8 mouse cellular contexts compared by ENCODE assay signal in genomic region chr11:107994487-107994886, GRCm38 (mm10).
A peak's percentile ranks its signal among the peaks of the same experiment; 100 is the strongest.
DNase-seq lines count a peak whose midpoint lies in the region; ATAC-seq and TF ChIP-seq lines count a peak whose summit lies in the region.

No protein-coding gene starts in this region.

- 47% methylated on average over 6 of the region's 6 CpGs for WGBS in hindbrain, embryonic 14.5 days
- 47% methylated on average over 6 of the region's 6 CpGs for WGBS in hindbrain, embryonic 12.5 days
- WGBS in midbrain, postnatal 0 days, result 42% methylated on average over 6 of the region's 6 CpGs

- no peaks in the 10 kb centered on the region for H3K27me3 ChIP-seq in hindbrain, embryonic 14.5 days (ENCODE audit: control insufficient read depth, insufficient read depth, low read length)
- H3K27me3 ChIP-seq in hindbrain, embryonic 12.5 days, result no peaks in the 10 kb centered on the region
- H3K27me3 ChIP-seq in midbrain, postnatal 0 days (ENCODE audit: insufficient read depth, low read length), result no peaks in the 10 kb centered on the region; the same call in 1 of the 2 replicates

- H3K9ac ChIP-seq in hindbrain, embryonic 14.5 days, result no peak overlapping the region
- no peak overlapping the region for H3K9ac ChIP-seq in hindbrain, embryonic 12.5 days
- no peak overlapping the region for H3K9ac ChIP-seq in midbrain, postnatal 0 days (replicated peaks; ENCODE audit: low read length, poor library complexity, severe bottlenecking)

- ATAC-seq in hindbrain, embryonic 14.5 days (ENCODE audit: low FRiP score), result no peak
- ATAC-seq in hindbrain, embryonic 12.5 days (ENCODE audit: low FRiP score), result no peak
- peak; percentile 58; the same call in 1 of the 2 replicates for ATAC-seq in granulocyte monocyte progenitor cell, adult 5-6 weeks (replicated peaks; ENCODE audit: poor library complexity, severe bottlenecking)
- ATAC-seq in midbrain, postnatal 0 days (ENCODE audit: low FRiP score), result no peak

- peak; percentile 90 for TF ChIP-seq CTCF in midbrain, postnatal 0 days (IDR thresholded peaks at IDR 0.05)

- no peaks in the 10 kb centered on the region for H3K36me3 ChIP-seq in hindbrain, embryonic 14.5 days (replicated peaks; ENCODE audit: control insufficient read depth, insufficient read depth)
- no peaks in the 10 kb centered on the region for H3K36me3 ChIP-seq in hindbrain, embryonic 12.5 days
- no peaks in the 10 kb centered on the region; the same call in 1 of the 2 replicates for H3K36me3 ChIP-seq in midbrain, postnatal 0 days (ENCODE audit: insufficient read depth, low read length)

- peaks cover 4% of the 10 kb centered on the region; the same call in 1 of the 2 replicates for H3K4me1 ChIP-seq in hindbrain, embryonic 14.5 days (replicated peaks; ENCODE audit: control insufficient read depth, insufficient read depth, low read length)
- H3K4me1 ChIP-seq in hindbrain, embryonic 12.5 days, result 0 out of 2 replicates have a peak, but pooled peaks cover 6% of the 10 kb centered on the region
- peaks cover 5% of the 10 kb centered on the region; the same call in 1 of the 2 replicates for H3K4me1 ChIP-seq in midbrain, postnatal 0 days (ENCODE audit: insufficient read depth, low read length)

- H3K4me3 ChIP-seq in hindbrain, embryonic 14.5 days (replicated peaks; ENCODE audit: low read length), result no peak overlapping the region
- no peak overlapping the region for H3K4me3 ChIP-seq in hindbrain, embryonic 12.5 days
- H3K4me3 ChIP-seq in midbrain, postnatal 0 days (ENCODE audit: low read depth, low read length), result no peak overlapping the region

- no peaks in the 10 kb centered on the region for H3K9me3 ChIP-seq in hindbrain, embryonic 14.5 days (ENCODE audit: control insufficient read depth, low read length)
- no peaks in the 10 kb centered on the region for H3K9me3 ChIP-seq in hindbrain, embryonic 12.5 days (replicated peaks)
- H3K9me3 ChIP-seq in midbrain, postnatal 0 days (ENCODE audit: low read length), result no peaks in the 10 kb centered on the region

- 0 out of 2 replicates have a peak overlapping the region, but pooled peaks have one; percentile 5 for H3K27ac ChIP-seq in hindbrain, embryonic 14.5 days
- H3K27ac ChIP-seq in hindbrain, embryonic 12.5 days, result no peak overlapping the region
- H3K27ac ChIP-seq in midbrain, postnatal 0 days (ENCODE audit: low read depth, low read length), result no peak overlapping the region

- no peak overlapping the region for H3K4me2 ChIP-seq in hindbrain, embryonic 14.5 days (replicated peaks)
- no peak overlapping the region for H3K4me2 ChIP-seq in hindbrain, embryonic 12.5 days (replicated peaks)
- H3K4me2 ChIP-seq in midbrain, postnatal 0 days (ENCODE audit: low read depth, low read length, poor library complexity, severe bottlenecking), result no peak overlapping the region

- DNase-seq in hindbrain, embryonic 14.5 days (ENCODE audit: low spot score), result peak; percentile 88
- DNase-seq in WW6 (ENCODE audit: low read depth, low spot score), result peak; percentile 58
- DNase-seq in cerebellum, postnatal 14 days, result peak; percentile 78 to 81
- peak; percentile 23 to 37 for DNase-seq in layer of hippocampus, postnatal 36 days
- DNase-seq in midbrain, postnatal 0 days (ENCODE audit: low spot score), result peak; percentile 90
- DNase-seq in thymus, postnatal 14 days, result peak; percentile 66

Comparison
In these comparisons a context has a peak if more than half of its experiments do, and no peak if none do; other contexts are left out.
1. DNase-seq: peak in every context shown above with its lines; median percentile 90 in midbrain, postnatal 0 days; 88 in hindbrain, embryonic 14.5 days; 80 in cerebellum, postnatal 14 days; 66 in thymus, postnatal 14 days; 58 in WW6; 30 in layer of hippocampus, postnatal 36 days.